Mouse (Mus musculus): ENCODE measurements at regions not wholly inside any gene's neighbourhood (a gene's known extent, or its start where the extent isn't known, plus 50 kb on each side); places are given as distances from the start of the nearest gene placed in this dataset.

DNA sequence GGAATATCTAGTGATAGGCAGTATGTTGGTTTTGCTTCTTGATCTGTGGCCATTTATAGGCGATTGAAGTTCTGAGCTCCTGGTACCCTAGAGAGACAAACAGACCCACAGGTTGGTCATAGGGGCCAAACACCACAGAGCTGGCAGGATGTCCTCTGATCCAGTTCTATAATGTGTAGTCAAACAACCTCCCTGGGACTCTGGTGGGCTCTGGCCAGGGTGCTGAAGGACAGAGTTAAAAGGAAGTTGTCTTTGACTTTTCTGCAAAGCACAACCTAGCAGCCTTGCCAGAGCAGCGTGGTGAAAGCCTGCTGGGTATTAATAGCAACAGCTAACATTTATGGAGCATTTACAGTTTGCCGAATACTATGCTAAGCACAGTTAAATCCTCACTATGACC is 337.1 kb downstream of the Fut8 start:
- Histone ChIP-seq H3K9me3 (ENCODE audit: low read length) (no peaks in the 10 kb centered on the region), H3K36me3 (ENCODE audit: insufficient read depth, low read length) (no peaks in the 10 kb centered on the region), H3K4me1 (ENCODE audit: insufficient read depth, low read length) (no peaks in the 10 kb centered on the region), H3K27ac (ENCODE audit: low read length) (no peak overlapping the region), H3K9ac (replicated peaks; ENCODE audit: low read length) (no peak overlapping the region), H3K27me3 (ENCODE audit: insufficient read depth, low read length) (no peaks in the 10 kb centered on the region), H3K4me3 (ENCODE audit: low read length) (no peak overlapping the region), H3K4me2 (replicated peaks; ENCODE audit: low read depth, low read length) (no peak overlapping the region)
- WGBS = 66% methylated on average over 3 of the region's 3 CpGs
- ATAC-seq (ENCODE audit: low FRiP score, low TSS enrichment) = no peak

- no peaks in the 10 kb centered on the region; the same call in 1 of the 2 replicates for H3K4me1 ChIP-seq (ENCODE audit: insufficient read depth, low read length)
- no peak overlapping the region for H3K9ac ChIP-seq (replicated peaks; ENCODE audit: low read length)
- H3K36me3 ChIP-seq (ENCODE audit: insufficient read depth, low read length) = no peaks in the 10 kb centered on the region
- no peak overlapping the region for H3K4me2 ChIP-seq (replicated peaks; ENCODE audit: low read depth, low read length)
- no peaks in the 10 kb centered on the region for H3K9me3 ChIP-seq (ENCODE audit: low read length)
- no peaks in the 10 kb centered on the region for H3K27me3 ChIP-seq (ENCODE audit: insufficient read depth, low read length)
- no peak overlapping the region for H3K27ac ChIP-seq (ENCODE audit: low read length)
- H3K4me3 ChIP-seq (ENCODE audit: low read length) = no peak overlapping the region
- 73% methylated on average over 2 of the region's 2 CpGs for WGBS
- no peak for ATAC-seq (ENCODE audit: low FRiP score, low TSS enrichment)
These were observed 350.4 kb downstream of the Fut8 start for GRCm38 (mm10) chr12:77588297-77588696.

- no peak for ATAC-seq (ENCODE audit: low FRiP score, low TSS enrichment)
- Histone ChIP-seq H3K4me3 (ENCODE audit: low read length) (no peak overlapping the region), H3K4me2 (replicated peaks; ENCODE audit: low read depth, low read length) (no peak overlapping the region), H3K27me3 (ENCODE audit: insufficient read depth, low read length) (no peaks in the 10 kb centered on the region), H3K27ac (ENCODE audit: low read length) (no peak overlapping the region), H3K4me1 (ENCODE audit: insufficient read depth, low read length) (no peaks in the 10 kb centered on the region; the same call in 1 of the 2 replicates), H3K9ac (replicated peaks; ENCODE audit: low read length) (no peak overlapping the region), H3K36me3 (ENCODE audit: insufficient read depth, low read length) (no peaks in the 10 kb centered on the region), H3K9me3 (ENCODE audit: low read length) (no peaks in the 10 kb centered on the region)
- 56% methylated on average over 5 of the region's 5 CpGs for WGBS
These were observed 351.5 kb downstream of the Fut8 start for GRCm38 (mm10) chr12:77589416-77589815.

GRCm38 (mm10) chr12:77594092-77594491 is 356.2 kb downstream of the Fut8 start:
- Histone ChIP-seq H3K4me1 (ENCODE audit: insufficient read depth, low read length) (peaks cover 13% of the 10 kb centered on the region; the same call in 1 of the 2 replicates), H3K36me3 (ENCODE audit: insufficient read depth, low read length) (no peaks in the 10 kb centered on the region), H3K4me3 (ENCODE audit: low read length) (no peak overlapping the region), H3K27me3 (ENCODE audit: insufficient read depth, low read length) (no peaks in the 10 kb centered on the region), H3K27ac (ENCODE audit: low read length) (no peak overlapping the region), H3K4me2 (replicated peaks; ENCODE audit: low read depth, low read length) (no peak overlapping the region), H3K9me3 (ENCODE audit: low read length) (no peaks in the 10 kb centered on the region), H3K9ac (replicated peaks; ENCODE audit: low read length) (no peak overlapping the region)
- 93% methylated on average over 1 of the region's 1 CpGs for WGBS
- ATAC-seq (ENCODE audit: low FRiP score, low TSS enrichment) = no peak

DNA sequence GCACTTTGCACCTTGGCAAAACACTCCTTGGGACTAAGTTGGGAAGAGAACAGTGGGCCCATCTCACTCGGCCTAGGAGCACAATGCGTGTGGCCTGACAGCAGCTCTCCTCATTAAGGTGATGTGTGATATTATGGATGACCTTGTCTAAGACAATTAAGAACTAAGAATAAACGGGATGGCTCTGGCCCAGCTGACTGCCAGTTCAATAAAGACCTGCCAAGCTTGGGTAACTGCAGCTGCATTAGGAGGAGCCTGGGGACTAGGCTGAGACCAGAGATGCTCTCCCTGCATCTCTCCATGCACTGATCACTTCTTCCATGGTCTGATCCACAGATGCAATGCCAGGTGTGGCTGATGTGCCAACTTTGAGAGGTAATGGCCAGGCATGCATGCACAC is 356.7 kb downstream of the Fut8 start:
- Histone ChIP-seq H3K9ac (replicated peaks; ENCODE audit: low read length) (no peak overlapping the region), H3K27me3 (ENCODE audit: insufficient read depth, low read length) (no peaks in the 10 kb centered on the region), H3K4me3 (ENCODE audit: low read length) (no peak overlapping the region), H3K36me3 (ENCODE audit: insufficient read depth, low read length) (no peaks in the 10 kb centered on the region), H3K9me3 (ENCODE audit: low read length) (no peaks in the 10 kb centered on the region), H3K4me1 (ENCODE audit: insufficient read depth, low read length) (peaks cover 13% of the 10 kb centered on the region; the same call in 1 of the 2 replicates), H3K27ac (ENCODE audit: low read length) (no peak overlapping the region), H3K4me2 (replicated peaks; ENCODE audit: low read depth, low read length) (no peak overlapping the region)
- ATAC-seq (ENCODE audit: low FRiP score, low TSS enrichment) = no peak
- 46% methylated on average over 3 of the region's 3 CpGs for WGBS

DNA sequence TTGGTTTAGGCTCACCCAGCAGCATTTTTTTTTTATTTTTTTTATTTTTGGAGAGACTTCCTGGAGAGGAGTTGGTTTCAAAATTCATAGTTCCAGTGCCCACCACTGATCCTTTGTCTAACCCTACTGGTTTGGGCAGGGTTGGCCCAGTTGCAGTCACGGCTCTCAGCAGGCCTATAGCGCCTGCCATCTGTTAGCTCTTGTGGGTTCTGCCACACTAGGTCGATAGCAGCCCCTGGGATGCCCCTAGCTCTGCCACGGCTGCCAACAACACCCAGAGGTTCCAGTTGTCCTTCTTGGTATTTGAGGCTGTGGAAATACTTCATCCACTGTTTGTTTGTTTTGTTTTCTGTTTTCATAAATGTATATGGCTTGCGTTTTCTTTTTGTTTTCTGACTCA is 357.9 kb downstream of the Fut8 start:
- H3K36me3 ChIP-seq (ENCODE audit: insufficient read depth, low read length) = no peaks in the 10 kb centered on the region
- WGBS = 67% methylated on average over 5 of the region's 5 CpGs
- H3K9me3 ChIP-seq (ENCODE audit: low read length) = no peaks in the 10 kb centered on the region
- peaks cover 13% of the 10 kb centered on the region; the same call in 1 of the 2 replicates for H3K4me1 ChIP-seq (ENCODE audit: insufficient read depth, low read length)
- no peaks in the 10 kb centered on the region for H3K27me3 ChIP-seq (ENCODE audit: insufficient read depth, low read length)
- no peak overlapping the region for H3K27ac ChIP-seq (ENCODE audit: low read length)
- H3K4me2 ChIP-seq (replicated peaks; ENCODE audit: low read depth, low read length) = no peak overlapping the region
- no peak for ATAC-seq (ENCODE audit: low FRiP score, low TSS enrichment)
- H3K9ac ChIP-seq (replicated peaks; ENCODE audit: low read length) = no peak overlapping the region
- H3K4me3 ChIP-seq (ENCODE audit: low read length) = no peak overlapping the region

GRCm38 (mm10) chr12:77596676-77597075 is 358.8 kb downstream of the Fut8 start:
- H3K27ac ChIP-seq (ENCODE audit: low read length) = no peak overlapping the region
- H3K27me3 ChIP-seq (ENCODE audit: insufficient read depth, low read length) = no peaks in the 10 kb centered on the region
- no peaks in the 10 kb centered on the region for H3K9me3 ChIP-seq (ENCODE audit: low read length)
- no peak overlapping the region for H3K4me2 ChIP-seq (replicated peaks; ENCODE audit: low read depth, low read length)
- no peaks in the 10 kb centered on the region for H3K36me3 ChIP-seq (ENCODE audit: insufficient read depth, low read length)
- no peak overlapping the region for H3K9ac ChIP-seq (replicated peaks; ENCODE audit: low read length)
- 49% methylated on average over 3 of the region's 3 CpGs for WGBS
- H3K4me1 ChIP-seq (ENCODE audit: insufficient read depth, low read length) = peaks cover 13% of the 10 kb centered on the region; the same call in 1 of the 2 replicates
- H3K4me3 ChIP-seq (ENCODE audit: low read length) = no peak overlapping the region
- ATAC-seq (ENCODE audit: low FRiP score, low TSS enrichment) = no peak

- H3K9ac ChIP-seq (replicated peaks; ENCODE audit: low read length) = no peak overlapping the region
- H3K36me3 ChIP-seq (ENCODE audit: insufficient read depth, low read length) = no peaks in the 10 kb centered on the region
- no peak overlapping the region for H3K4me2 ChIP-seq (replicated peaks; ENCODE audit: low read depth, low read length)
- H3K4me3 ChIP-seq (ENCODE audit: low read length) = no peak overlapping the region
- 31% methylated on average over 3 of the region's 3 CpGs for WGBS
- peaks cover 13% of the 10 kb centered on the region; the same call in 1 of the 2 replicates for H3K4me1 ChIP-seq (ENCODE audit: insufficient read depth, low read length)
- H3K9me3 ChIP-seq (ENCODE audit: low read length) = no peaks in the 10 kb centered on the region
- no peaks in the 10 kb centered on the region for H3K27me3 ChIP-seq (ENCODE audit: insufficient read depth, low read length)
- ATAC-seq (ENCODE audit: low FRiP score, low TSS enrichment) = peak; percentile 77
- peak overlapping the region; percentile 48 for H3K27ac ChIP-seq (ENCODE audit: low read length)
These were observed 359.9 kb downstream of the Fut8 start for GRCm38 (mm10) chr12:77597627-77598333.

- ATAC-seq (ENCODE audit: low FRiP score, low TSS enrichment) = peak; percentile 28; the same call in 1 of the 2 replicates
- WGBS = 42% methylated on average over 7 of the region's 7 CpGs
These were observed 360.4 kb downstream of the Fut8 start for GRCm38 (mm10) chr12:77598334-77598715.

DNA sequence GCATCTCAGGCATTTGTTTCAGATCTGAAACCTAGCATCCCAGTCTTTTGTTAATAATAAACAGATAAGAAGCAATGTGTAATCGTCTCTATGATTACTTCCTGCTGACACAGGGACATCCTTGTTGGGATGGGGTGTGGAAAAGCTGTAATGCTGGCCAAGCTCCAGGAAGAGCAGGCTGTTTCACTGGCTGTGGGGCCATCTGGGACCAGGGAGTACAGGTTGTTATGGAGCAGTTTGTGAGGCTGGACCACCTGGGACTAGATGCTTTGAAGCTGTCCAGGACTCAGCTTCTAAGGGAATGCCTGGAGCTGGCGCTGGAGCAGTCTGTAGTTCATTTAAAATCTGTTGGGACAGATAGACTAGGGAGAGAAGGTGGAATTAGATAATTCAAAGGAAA is 361.5 kb downstream of the Fut8 start:
- H3K36me3 ChIP-seq (ENCODE audit: insufficient read depth, low read length) = no peaks in the 10 kb centered on the region
- no peak overlapping the region for H3K4me3 ChIP-seq (ENCODE audit: low read length)
- no peak for ATAC-seq (ENCODE audit: low FRiP score, low TSS enrichment)
- H3K4me1 ChIP-seq (ENCODE audit: insufficient read depth, low read length) = peaks cover 13% of the 10 kb centered on the region; the same call in 1 of the 2 replicates
- H3K9me3 ChIP-seq (ENCODE audit: low read length) = no peaks in the 10 kb centered on the region
- H3K27me3 ChIP-seq (ENCODE audit: insufficient read depth, low read length) = no peaks in the 10 kb centered on the region
- no peak overlapping the region for H3K27ac ChIP-seq (ENCODE audit: low read length)
- 62% methylated on average over 2 of the region's 2 CpGs for WGBS
- no peak overlapping the region for H3K4me2 ChIP-seq (replicated peaks; ENCODE audit: low read depth, low read length)
- H3K9ac ChIP-seq (replicated peaks; ENCODE audit: low read length) = no peak overlapping the region

More at GRCm38 (mm10) chr12:77598334-77598715, 360.4 kb downstream of the Fut8 start:
- H3K4me3 ChIP-seq (ENCODE audit: low read length) = no peak overlapping the region
- H3K9ac ChIP-seq (replicated peaks; ENCODE audit: low read length) = no peak overlapping the region
- peak overlapping the region; percentile 48; the same call in 1 of the 2 replicates for H3K27ac ChIP-seq (ENCODE audit: low read length)
- no peak overlapping the region for H3K4me2 ChIP-seq (replicated peaks; ENCODE audit: low read depth, low read length)
- H3K9me3 ChIP-seq (ENCODE audit: low read length) = no peaks in the 10 kb centered on the region
- no peaks in the 10 kb centered on the region for H3K36me3 ChIP-seq (ENCODE audit: insufficient read depth, low read length)
- peaks cover 13% of the 10 kb centered on the region; the same call in 1 of the 2 replicates for H3K4me1 ChIP-seq (ENCODE audit: insufficient read depth, low read length)
- H3K27me3 ChIP-seq (ENCODE audit: insufficient read depth, low read length) = no peaks in the 10 kb centered on the region

Data from kidney, embryonic 16.5 days (tissue).